Mouse (Mus musculus): ENCODE results near the gene Kif1c. TPM values are rescaled to one million over a fixed set of nuclear protein-coding genes. Genes with fewer than 3 reads are reported as not detected.
"Not testable (repeated sequence)": the region's sequence is repeated elsewhere in the genome, so short reads cannot be mapped to it uniquely, and the experiment has no call there.

Kif1c gene
- polyA plus RNA-seq, 1 experiment from 2014 or later, result 1.5 TPM

GRCm38 (mm10) chr11:70754958-70755357 lies 54.6 kb downstream of the Kif1c start:
- Histone ChIP-seq H3K9me3 (no peaks in the 10 kb centered on the region), H3K4me2 (replicated peaks) (no peak overlapping the region), H3K9ac (replicated peaks) (no peak overlapping the region), H3K4me3 (no peak overlapping the region), H3K27me3 (peaks cover 2% of the 10 kb centered on the region; the same call in 1 of the 2 replicates), H3K27ac (replicated peaks) (no peak overlapping the region), H3K4me1 (no peaks in the 10 kb centered on the region), H3K36me3 (no peaks in the 10 kb centered on the region)
- WGBS, result 48% methylated on average over 7 of the region's 7 CpGs
- no peak for ATAC-seq (replicated peaks)

GRCm38 (mm10) chr11:70755645-70756044 lies 55.3 kb downstream of the Kif1c start:
- Histone ChIP-seq H3K4me3 (no peak overlapping the region), H3K27me3 (peaks cover 2% of the 10 kb centered on the region; the same call in 1 of the 2 replicates), H3K4me2 (replicated peaks) (no peak overlapping the region), H3K36me3 (no peaks in the 10 kb centered on the region), H3K27ac (replicated peaks) (no peak overlapping the region), H3K4me1 (no peaks in the 10 kb centered on the region), H3K9ac (replicated peaks) (0 out of 2 replicates have a peak overlapping the region, but pooled peaks have one; percentile 32), H3K9me3 (no peaks in the 10 kb centered on the region)
- ATAC-seq (replicated peaks), result no peak
- WGBS, result 7% methylated on average over 7 of the region's 7 CpGs

GRCm38 (mm10) chr11:70760446-70760845 lies 60.1 kb downstream of the Kif1c start:
- H3K27ac ChIP-seq (replicated peaks); H3K9me3 ChIP-seq; H3K9ac ChIP-seq (replicated peaks); H3K36me3 ChIP-seq; ATAC-seq (replicated peaks); H3K27me3 ChIP-seq; H3K4me2 ChIP-seq (replicated peaks); H3K4me3 ChIP-seq: not testable (repeated sequence)
- WGBS, result 60% methylated on average over 3 of the region's 3 CpGs
- peaks cover 10% of the 10 kb centered on the region for H3K4me1 ChIP-seq

GRCm38 (mm10) chr11:70762641-70763040 lies 62.3 kb downstream of the Kif1c start:
- Histone ChIP-seq H3K4me3 (no peak overlapping the region), H3K4me2 (replicated peaks) (no peak overlapping the region), H3K9me3 (no peaks in the 10 kb centered on the region), H3K4me1 (peaks cover 15% of the 10 kb centered on the region), H3K27ac (replicated peaks) (no peak overlapping the region), H3K27me3 (no peaks in the 10 kb centered on the region), H3K9ac (replicated peaks) (no peak overlapping the region), H3K36me3 (no peaks in the 10 kb centered on the region)
- 83% methylated on average over 9 of the region's 9 CpGs for WGBS
- no peak for ATAC-seq (replicated peaks)

- Histone ChIP-seq H3K36me3 (no peaks in the 10 kb centered on the region), H3K4me2 (replicated peaks) (peak overlapping the region; percentile 79), H3K27ac (replicated peaks) (peak overlapping the region; percentile 74), H3K4me1 (peaks cover 15% of the 10 kb centered on the region), H3K9ac (replicated peaks) (peak overlapping the region; percentile 80), H3K27me3 (no peaks in the 10 kb centered on the region), H3K9me3 (no peaks in the 10 kb centered on the region), H3K4me3 (peak overlapping the region; percentile 85)
- peak; percentile 53 for ATAC-seq (replicated peaks)
- 31% methylated on average over 3 of the region's 3 CpGs for WGBS
Measured at GRCm38 (mm10) chr11:70763582-70763935, 63.2 kb downstream of the Kif1c start.

- Histone ChIP-seq H3K9me3 (no peaks in the 10 kb centered on the region), H3K9ac (replicated peaks) (peak within 1 kb of the TSS; percentile 80), H3K4me1 (peaks cover 15% of the 10 kb centered on the region), H3K27ac (replicated peaks) (peak within 1 kb of the TSS; percentile 74), H3K36me3 (no peaks in the 10 kb centered on the region), H3K27me3 (no peaks in the 10 kb centered on the region), H3K4me2 (replicated peaks) (peak within 1 kb of the TSS; percentile 79), H3K4me3 (peak within 1 kb of the TSS; percentile 85)
- WGBS, result under 1% methylated on average over 78 of the region's 78 CpGs
- peak; percentile 85 for ATAC-seq (replicated peaks)
Measured at GRCm38 (mm10) chr11:70763936-70764808, 63.8 kb downstream of the Kif1c start, which contains the start of gene Zfp3. TSS of gene Zfp3 (plus strand) at chr11:70764209.

- peaks cover 15% of the 10 kb centered on the region for H3K4me1 ChIP-seq
- no peak overlapping the region for H3K27ac ChIP-seq (replicated peaks)
- no peaks in the 10 kb centered on the region for H3K27me3 ChIP-seq
- WGBS, result 76% methylated on average over 16 of the region's 16 CpGs
- no peaks in the 10 kb centered on the region for H3K9me3 ChIP-seq
- no peak for ATAC-seq (replicated peaks)
- H3K4me2 ChIP-seq (replicated peaks), result no peak overlapping the region
- no peak overlapping the region for H3K4me3 ChIP-seq
- H3K9ac ChIP-seq (replicated peaks), result no peak overlapping the region
- no peaks in the 10 kb centered on the region for H3K36me3 ChIP-seq
Measured at GRCm38 (mm10) chr11:70765776-70766445, 65.6 kb downstream of the Kif1c start.

- no peak overlapping the region for H3K9ac ChIP-seq (replicated peaks)
- no peak for ATAC-seq (replicated peaks)
- WGBS, result 96% methylated on average over 3 of the region's 3 CpGs
- no peak overlapping the region for H3K4me2 ChIP-seq (replicated peaks)
- peaks cover 24% of the 10 kb centered on the region for H3K36me3 ChIP-seq
- no peaks in the 10 kb centered on the region for H3K27me3 ChIP-seq
- H3K4me3 ChIP-seq, result no peak overlapping the region
- no peak overlapping the region for H3K27ac ChIP-seq (replicated peaks)
- no peaks in the 10 kb centered on the region for H3K9me3 ChIP-seq
- H3K4me1 ChIP-seq, result peaks cover 2% of the 10 kb centered on the region
Measured at GRCm38 (mm10) chr11:70770804-70771203, 70.5 kb downstream of the Kif1c start.

GRCm38 (mm10) chr11:70776830-70777571 lies 76.7 kb downstream of the Kif1c start:
- Histone ChIP-seq H3K4me3 (no peak overlapping the region), H3K9me3 (no peaks in the 10 kb centered on the region), H3K4me2 (replicated peaks) (no peak overlapping the region), H3K36me3 (peaks cover 17% of the 10 kb centered on the region), H3K9ac (replicated peaks) (no peak overlapping the region), H3K27ac (replicated peaks) (no peak overlapping the region), H3K4me1 (no peaks in the 10 kb centered on the region), H3K27me3 (no peaks in the 10 kb centered on the region)
- ATAC-seq (replicated peaks), result peak; percentile 67
- WGBS, result 29% methylated on average over 17 of the region's 17 CpGs

GRCm38 (mm10) chr11:70777634-70778033 lies 77.3 kb downstream of the Kif1c start:
- ATAC-seq (replicated peaks), result no peak
- Histone ChIP-seq H3K27ac (replicated peaks) (no peak overlapping the region), H3K36me3 (peaks cover 10% of the 10 kb centered on the region), H3K9me3 (no peaks in the 10 kb centered on the region), H3K4me3 (no peak overlapping the region), H3K4me2 (replicated peaks) (no peak overlapping the region), H3K27me3 (no peaks in the 10 kb centered on the region), H3K9ac (replicated peaks) (no peak overlapping the region), H3K4me1 (no peaks in the 10 kb centered on the region)
- WGBS, result 69% methylated on average over 6 of the region's 6 CpGs

- H3K9ac ChIP-seq (replicated peaks), result not testable (repeated sequence)
Measured at GRCm38 (mm10) chr11:70778058-70778457, 77.7 kb downstream of the Kif1c start.

More at GRCm38 (mm10) chr11:70778058-70778457, 77.7 kb downstream of the Kif1c start:
- WGBS, result 34% methylated on average over 6 of the region's 6 CpGs
- not testable (repeated sequence) for ATAC-seq (replicated peaks); H3K4me2 ChIP-seq (replicated peaks); H3K36me3 ChIP-seq; H3K4me1 ChIP-seq; H3K27me3 ChIP-seq; H3K4me3 ChIP-seq; H3K9me3 ChIP-seq; H3K27ac ChIP-seq (replicated peaks)

Measured in forebrain, embryonic 15.5 days (tissue).